Mouse (Mus musculus) layer of hippocampus, adult 18-20 months (tissue): ENCODE results near the gene Odf3l2. TPM values are rescaled to one million over a fixed set of nuclear protein-coding genes. Genes with fewer than 3 reads are reported as not detected.

ENCODE experiments used
- DNase-seq, 2 experiments: peaks; one replicate each; pipeline ENCODE4 v3.0.0; 2022; ENCODE audit warnings: low spot score in 2 of 2
- total RNA-seq, 2 experiments: library from RNA; stranded (reverse); gene quantifications; 2 replicates each; pipeline ENCODE4 v1.2.3; 2021

Odf3l2 gene
- total RNA-seq, 2 experiments from 2014 or later: 0.59 TPM; not detected in 1

DNA sequence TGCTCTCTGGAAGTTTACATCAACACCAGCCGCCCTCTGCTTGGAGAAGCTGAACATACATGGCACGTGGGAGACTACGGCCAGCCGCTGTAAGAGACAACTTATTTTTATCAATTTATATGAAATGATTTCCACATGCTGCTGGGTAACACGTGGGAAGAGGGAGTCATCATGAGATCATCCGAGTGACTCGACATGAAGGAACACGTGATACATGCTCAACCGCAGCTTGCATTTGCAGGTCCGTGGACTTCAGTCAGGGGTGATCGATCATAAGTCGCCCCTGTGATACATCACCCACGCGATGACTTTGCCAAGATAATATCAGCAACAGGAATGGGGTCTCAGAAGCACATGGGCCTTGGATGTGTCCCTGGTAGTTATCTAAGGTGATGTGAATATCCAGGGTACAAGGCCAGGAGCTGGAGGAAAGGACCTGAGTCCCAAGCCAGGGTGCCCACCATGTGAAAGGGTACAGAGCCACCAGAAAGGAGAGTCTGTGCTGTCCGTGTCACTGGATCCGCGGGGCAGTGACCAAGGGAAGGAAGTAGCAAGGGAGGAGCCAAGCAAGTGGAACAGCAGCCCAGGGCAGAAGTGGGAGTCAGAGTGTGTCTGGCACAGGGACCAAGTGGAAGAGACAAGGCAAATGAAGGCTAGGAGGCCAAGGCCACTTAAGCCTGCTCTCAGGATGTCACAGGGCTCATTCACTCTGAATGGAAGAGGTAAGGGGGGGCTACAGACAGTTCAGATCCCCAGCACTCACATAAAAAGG lies 12.3 kb downstream of the Odf3l2 start:
- DNase-seq: peak in 1 of 2 experiments; percentile 50

DNA sequence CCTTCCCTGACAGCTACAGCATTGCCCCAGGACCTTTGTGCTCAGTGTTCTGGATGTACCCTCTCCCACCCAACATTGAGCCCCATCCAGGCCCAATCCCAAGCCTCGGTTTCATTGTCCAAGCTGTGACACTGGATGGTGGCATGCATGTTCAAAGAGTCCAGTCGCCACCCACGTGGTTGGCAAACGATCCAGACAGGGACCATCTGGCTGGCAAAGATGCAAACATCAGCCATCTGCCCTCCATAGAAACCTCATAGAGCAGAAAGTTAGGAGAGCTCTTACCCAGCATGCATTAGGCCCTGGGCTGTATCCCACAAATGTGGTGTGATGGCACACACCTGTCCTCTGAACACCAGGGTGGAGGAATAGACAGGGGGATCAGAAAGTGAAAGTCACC lies 14.1 kb downstream of the Odf3l2 start:
- peak; percentile 67 to 80 for DNase-seq

DNA sequence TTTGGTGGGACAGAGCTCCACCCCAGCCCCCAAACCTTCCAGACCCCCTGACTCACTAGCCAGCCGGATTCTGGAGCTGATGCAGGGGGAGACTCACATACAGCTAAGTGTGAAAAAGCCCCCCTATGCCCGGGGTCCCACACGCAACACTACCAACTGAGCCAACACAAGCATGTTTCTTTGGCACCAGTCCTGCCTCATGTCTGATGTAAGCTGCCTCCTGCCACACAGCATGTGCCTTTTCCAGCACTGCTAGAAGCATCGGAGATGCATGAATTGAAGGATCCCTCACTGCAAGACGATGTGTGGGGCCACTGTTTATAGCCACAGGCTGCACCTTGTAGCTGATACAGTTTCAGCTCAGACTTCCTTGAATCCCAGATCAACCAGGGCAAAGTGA lies 17.2 kb downstream of the Odf3l2 start:
- no peak for DNase-seq

DNA sequence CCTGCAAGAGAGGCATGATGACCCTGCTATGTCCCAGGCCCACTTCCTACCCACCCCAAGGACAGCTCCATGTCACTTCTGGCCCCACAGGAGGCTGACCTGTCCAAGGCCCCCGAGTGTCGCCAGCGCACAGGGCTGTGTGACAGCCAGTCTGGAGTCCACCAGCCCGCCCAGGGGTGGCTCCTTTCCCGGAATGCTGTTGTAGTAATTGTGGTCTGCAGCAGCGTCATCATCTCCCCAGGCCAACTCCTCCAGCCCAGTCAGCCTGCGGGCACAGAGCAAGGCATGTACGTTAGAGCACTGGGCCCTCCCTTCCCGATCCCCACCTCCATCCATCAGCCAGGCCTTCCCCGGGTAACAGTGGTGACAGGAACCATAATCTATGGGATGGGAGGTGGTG lies 19.4 kb downstream of the Odf3l2 start:
- no peak for DNase-seq

DNA sequence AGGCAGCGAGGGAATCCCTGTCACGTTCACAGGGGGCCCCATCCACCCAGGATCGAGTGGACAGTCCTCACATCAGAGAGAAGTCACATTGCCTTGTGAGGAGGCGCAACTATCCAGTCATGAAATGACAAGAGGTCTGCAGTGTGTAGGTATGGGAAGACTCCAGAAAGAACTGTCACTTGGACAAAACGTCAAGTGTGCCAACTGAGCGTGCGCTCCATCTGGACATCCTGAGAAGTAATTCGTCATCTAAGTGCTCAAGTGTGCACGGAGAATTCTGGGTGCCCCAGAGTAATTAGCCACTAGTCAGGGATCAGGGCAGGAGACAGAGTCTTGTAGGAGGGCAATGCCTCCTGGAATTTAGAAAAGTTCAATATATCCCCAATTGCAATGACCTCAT lies 20.1 kb downstream of the Odf3l2 start:
- DNase-seq: no peak

DNA sequence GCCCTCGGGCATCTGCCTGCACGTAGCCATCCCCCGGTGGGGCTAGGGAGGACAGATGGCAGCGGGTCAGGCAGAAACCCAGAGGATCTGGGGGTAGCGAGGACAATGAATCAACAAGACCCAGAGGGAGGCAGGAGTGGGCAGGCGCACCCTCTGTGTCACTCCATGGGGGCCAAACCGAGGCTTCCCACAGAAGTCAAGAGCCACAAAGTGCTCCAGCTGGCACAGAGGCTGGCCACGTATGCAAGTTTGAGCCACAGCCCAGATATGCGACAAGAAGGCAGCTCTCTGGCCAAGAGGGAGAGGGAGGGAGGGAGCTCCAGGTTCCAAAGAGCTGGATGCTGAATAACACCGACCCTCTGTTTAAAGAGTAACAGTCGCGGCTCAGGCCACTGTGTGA lies 21.6 kb downstream of the Odf3l2 start:
- DNase-seq: no peak

DNA sequence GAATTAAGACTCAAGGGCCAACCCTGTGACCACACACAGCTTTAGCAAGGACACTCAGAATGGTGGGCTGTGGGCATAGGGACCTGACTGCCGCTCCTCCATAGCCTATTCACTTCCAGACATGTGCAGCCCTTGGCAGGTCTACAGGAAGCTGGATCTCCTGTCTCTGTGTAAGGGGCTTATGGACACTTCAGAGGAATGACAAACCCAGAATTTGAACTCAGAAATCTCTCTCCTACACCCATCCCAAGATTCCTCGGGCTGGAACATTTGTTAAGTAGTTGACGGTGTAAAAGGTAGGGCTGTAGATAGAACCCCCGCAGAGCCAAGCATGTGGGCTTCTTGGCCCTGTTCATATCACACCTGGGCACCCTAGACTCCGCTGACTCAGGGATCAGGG lies 29.2 kb downstream of the Odf3l2 start:
- no peak for DNase-seq

DNA sequence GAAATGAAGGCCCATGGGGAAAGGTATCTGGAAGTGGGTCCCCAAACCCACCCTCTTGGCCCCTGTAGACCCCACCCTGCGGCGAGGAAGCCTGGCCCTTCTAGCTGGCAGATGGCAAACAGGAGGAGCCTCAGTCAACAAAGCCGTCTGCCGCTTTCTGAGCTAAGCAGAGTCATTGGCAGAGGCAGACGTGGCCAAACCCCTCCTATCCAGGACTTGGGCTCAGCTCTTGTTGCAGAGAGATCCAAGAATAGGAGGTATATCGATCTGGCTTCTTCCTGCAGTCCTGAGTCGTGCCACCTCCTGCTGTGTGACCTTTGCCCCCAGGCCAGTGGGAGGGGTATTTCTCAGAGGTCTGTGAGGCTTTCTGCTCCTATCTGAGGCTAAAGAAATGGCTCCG lies 29.7 kb downstream of the Odf3l2 start:
- peak in 1 of 2 experiments; percentile 67 for DNase-seq

DNA sequence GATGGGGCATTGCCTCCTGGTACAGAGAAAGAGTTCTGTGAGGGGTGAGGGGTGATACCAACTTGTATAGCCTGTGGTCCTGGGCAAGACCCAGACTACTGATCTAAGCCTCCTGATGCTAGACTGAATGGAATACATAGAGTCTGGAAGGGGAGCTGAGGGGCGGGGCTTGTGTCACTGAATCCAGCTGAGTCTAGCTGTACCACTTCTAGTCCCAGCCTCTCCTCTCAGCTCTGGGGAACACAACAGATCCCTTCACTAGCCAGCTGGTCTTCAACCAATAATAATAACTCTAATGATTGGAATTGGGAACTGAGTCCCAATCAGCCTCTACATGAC lies 31.3 kb downstream of the Odf3l2 start:
- no peak for DNase-seq

DNA sequence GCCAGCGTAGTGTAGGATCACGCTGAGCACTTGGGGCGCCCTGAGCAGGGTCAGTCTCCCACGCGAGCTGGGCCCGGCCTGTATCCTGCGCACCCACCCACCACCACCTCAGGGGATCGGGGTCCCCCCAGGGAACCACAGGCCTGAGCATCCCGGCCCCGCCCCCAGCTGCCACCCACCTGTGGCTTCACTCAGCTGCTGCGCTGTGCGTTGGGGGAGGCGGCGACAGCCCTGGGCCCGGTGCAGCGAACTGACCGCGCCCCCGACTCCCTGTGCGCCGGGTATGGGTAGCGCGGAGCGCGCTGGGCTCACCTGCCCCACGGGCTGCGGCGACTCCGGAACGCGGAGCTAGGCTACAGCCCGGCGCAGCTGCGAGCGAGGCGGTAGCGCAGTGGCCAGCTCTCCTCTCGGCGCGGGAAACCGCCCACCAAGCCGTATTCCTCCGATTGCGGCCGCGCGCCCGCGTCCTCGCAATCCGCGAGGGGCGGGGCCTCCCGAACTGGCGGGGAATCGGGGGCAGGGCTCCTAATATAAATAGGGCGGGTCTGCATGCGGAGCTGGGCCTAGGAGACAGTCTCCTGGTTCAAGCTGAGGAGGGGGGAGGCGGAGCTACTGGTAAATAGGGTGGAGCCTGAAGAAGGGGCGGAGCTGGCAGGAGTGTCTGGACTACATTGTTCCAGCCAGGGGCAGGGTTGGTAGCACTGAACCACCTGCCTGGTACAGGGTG lies 31.8 kb downstream of the Odf3l2 start, which contains the start of gene C2cd4c:
C2cd4c (minus strand) TSS at position 448 of the 727 bp plus-strand sequence.
- peak; percentile 74 to 81 for DNase-seq

DNA sequence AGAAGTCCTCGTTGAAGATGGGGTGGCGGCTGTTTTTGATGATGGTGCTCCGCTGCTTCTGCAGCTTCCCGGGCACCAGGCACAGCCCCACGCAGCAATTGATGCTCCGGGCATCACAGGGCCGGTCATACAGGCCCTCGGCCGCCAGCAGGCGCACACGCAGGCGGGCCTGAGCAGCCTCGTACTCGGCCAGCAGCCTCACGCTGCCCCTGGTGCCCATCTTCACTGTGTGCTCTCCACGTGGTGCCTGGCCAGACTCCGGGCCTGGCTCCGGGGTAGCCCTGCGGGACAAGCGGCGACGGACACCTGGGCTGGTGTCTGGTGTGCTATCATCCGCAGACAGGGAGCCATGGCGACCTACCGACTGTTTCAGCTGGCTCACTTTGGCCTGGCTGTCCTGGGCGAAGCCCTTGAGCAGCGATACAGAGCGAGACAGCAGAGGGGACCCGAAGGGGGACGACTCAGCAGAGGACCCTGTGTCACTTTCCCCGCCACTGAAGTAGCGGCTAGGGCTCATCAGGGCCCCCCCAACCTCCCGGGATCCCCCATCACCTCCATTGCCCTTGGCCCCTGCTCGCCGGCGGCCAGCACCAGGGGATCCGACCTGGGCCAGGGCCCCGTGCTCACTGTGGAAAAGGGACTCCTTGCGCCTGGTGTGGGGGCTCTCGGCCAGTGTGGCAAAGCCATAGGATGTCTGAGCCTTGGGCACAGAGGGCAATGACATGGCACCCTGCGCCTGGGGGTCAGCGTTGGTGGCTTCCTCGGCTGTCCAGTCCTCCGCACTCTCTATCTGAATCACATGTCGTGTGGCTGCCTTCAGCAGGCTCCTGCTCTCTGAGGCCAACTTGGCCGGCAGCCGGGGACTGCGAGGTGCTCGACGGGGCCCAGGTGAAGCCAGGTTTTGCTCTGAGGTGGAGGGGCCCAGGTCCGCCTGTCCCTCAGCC lies 33.1 kb downstream of the Odf3l2 start:
- DNase-seq: no peak

DNA sequence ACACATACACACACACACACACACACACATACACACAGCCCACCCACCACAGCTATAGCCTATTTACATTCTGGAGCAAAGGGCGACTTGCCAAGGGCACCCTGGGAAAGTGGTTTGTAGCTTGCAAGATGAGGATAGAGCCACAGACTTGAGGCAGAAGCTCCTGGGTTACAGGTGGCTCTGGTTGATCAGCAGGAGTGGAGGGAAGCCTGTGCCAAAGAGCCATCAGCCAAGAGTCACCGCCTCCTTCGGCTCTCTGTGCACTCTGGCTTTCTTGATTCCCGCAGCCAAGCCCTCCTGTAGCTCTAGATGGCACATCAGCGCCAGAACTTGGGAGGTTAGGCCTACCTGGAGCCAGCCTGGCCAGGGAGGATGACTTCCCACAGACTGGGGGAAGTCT lies 34.2 kb downstream of the Odf3l2 start:
- DNase-seq: no peak

DNA sequence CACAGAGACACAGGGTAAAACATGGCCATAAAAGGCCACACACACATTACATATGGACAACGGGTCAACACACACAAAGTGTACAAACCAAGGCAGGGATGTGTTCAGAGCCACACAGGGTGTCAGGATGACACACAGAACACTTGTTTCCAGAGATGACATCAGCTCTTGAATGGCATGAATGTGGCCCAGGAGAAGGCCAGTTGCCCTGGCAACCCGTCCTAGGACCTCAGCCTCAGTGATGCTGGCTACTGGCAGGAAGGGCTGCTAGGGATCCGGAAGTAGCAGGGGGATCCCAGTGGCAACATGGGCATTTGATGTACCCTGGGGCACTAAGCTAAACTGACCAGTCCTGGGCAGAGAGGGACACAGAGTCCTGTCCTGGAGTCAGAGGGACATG lies 36.3 kb downstream of the Odf3l2 start:
- no peak for DNase-seq

DNA sequence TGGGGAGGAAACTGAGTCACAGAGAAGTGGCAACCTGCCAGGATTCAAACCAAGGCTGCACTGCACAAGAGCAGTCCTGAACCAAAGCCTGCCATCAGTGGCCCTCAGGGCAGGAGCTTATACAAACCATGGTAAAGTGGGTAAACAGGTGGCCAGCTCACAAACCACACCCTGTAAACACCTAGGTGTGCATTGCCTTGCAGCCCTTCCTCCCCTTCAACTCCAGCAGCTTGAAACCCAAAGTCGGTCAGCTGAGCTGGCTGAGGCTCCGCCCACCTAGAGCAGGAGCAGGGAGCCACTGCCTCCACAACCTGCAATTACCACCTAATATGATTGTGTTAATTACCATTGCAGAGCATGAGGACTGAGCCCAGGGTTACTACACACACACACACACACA lies 37.6 kb downstream of the Odf3l2 start:
- no peak for DNase-seq

DNA sequence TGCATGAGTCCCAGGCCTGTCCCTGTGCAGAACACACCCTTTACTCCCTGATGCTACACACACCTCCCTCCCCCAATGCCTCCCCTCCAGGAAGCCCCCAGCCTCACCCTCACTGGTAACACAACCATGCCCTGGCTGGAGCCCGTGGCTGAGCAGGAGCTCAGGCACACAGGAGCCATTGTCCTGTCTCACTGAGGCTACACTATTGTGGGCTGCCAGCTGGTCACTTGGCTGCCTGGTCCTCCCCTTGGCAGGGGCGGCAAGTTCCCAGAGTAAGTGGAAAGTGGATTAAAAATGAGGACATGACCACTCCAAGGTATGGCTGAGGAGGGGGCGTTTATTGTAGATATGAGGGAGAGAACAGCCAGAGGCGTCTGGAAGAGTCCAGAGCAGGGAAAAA lies 39.0 kb downstream of the Odf3l2 start:
- DNase-seq: no peak

DNA sequence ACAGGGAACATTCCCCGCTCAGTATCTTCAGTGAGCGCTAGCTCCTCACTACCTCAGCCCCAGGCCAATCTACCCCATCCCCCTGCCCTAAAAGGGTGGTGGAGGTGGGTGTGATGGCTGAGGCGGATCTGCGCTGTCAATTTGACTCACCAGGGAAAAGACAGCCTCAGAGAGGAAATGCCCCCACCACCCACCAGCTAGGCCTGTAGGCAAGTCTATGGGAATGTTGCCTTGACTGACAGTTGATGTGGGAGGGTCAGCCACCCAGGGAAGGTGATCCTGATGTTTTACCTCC lies 47.7 kb downstream of the Odf3l2 start:
- no peak for DNase-seq

DNA sequence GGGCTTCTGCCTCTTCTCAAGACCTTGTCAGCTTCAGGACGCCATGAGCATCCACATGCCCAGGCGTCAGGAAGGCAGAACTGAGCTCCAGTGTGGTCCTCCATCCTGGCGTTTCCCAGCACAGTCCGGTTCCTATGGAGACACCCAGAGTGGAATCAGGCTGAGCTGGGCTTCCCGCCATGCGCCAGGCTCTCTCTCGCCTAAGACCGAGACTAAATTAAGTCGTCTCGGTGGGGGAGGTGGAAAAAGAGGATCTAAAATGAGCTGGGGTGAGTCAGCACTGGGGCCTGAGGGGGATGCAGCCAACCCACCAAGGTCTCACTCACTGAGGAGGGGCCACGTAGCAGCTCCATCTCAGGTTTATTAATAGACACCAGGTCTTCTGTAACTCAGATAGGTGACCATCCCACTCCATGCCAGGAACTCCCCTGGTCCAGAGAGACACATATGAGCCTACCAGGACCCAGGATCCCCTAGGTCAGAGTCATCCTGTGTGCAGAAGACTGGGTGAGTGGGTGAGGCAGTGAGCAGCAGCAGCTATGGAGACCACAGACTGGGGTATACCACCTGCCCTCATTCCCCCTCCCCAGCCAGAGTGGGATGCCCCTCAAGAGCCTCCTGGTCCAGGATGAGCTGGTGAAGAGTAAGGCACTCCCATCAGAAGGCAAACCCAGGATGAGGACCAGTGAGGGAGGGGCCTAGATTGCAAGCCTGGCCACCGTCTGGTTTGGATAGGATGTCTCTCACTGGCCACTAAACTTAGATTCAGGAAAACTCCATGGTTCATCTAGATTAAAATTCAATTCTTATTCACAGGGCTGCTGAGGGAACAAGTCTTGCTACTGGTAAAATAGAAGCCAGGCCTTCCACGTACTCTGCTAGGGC lies 48.2 kb downstream of the Odf3l2 start:
- peak; percentile 74 to 77 for DNase-seq

DNA sequence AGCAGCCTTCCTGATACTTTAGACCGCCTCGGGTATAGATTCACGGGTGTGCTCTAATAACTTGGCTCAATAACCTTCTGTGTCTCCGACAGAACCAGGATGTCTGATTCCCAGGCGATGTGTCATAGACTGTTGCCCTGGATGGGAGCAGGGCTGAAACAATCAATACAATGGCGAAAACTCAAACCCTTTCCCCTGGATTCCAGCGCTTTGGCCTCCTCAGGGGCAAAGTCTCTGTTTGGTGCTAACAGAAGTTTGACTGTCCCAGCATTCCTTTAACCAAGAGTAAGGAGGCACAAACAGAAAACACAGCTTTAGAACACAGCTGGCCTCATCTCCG lies 50.0 kb downstream of the Odf3l2 start:
- no peak for DNase-seq

DNA sequence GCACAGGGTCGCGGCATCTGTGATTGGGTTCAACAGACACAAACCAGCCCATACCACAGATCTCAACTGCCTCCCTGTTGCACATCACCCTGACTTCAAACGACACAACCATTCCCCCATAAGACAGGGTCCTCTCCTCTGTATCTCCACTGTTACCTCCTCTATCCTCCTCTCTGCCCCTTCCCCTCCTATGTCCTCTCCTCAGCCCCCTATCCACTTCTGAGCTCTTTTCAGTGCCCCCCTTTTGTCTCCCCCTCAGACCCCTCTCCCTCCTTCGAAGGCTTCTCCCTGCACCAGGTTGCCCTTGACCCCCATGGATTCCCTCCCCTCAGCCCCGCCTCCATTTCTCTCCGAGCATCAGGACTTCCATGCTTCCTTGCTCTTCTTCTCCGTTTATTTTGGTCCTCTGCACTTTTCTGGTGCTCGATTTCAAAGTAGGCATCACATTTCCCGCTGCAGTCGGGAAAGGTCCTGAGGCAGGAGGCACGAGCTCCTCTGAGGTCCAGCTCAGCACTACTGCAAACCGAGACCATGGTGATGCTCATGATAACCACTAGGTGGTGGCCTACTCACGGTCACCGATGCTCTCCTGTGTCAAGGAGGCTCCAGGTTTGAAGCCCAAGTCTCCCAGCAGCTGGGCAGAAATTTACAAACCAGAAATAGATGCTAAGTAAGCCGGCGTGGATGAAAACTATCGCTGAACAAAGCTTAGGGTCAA lies 50.5 kb downstream of the Odf3l2 start:
- DNase-seq: peak; percentile 64 to 80

DNA sequence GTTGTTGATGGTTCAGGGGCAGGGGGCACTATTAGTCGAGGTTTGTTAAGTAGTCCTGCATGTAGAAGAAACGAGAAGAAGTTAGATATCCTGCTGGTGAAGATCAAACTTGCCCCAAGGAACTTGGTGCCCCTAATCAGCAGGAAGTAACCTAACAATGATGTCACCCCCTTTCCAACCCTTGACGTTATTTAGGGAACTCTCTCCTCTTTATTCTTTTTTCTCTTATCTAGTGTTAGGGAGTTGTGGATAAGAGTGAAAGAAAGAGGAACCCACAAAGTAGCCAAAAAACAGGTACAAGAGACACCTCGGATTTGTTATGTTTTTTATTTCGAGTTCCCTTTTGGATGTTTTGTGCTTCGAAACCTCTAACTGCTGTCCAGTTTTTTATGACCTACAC lies 51.4 kb downstream of the Odf3l2 start:
- no peak for DNase-seq
